Mouse (Mus musculus) intestine, embryonic 15.5 days (tissue): Measurements from ENCODE around the gene Macf1. TPM values are rescaled to one million over a fixed set of nuclear protein-coding genes. Genes with fewer than 3 reads are reported as not detected.

Experiments used
- ATAC-seq: fragments of 200-750 bp; cut with Nextera tagmentation; 2 replicates; pipeline ENCODE4 v1.8.0; 2017; ENCODE audit warnings: moderate TSS enrichment, moderate library complexity
- H3K27ac ChIP-seq: fragments of 300-500 bp; sonication (generic); 2 replicates; pipeline ENCODE4 v1.5.1; 2015; ENCODE audit warnings: mild to moderate bottlenecking, inconsistent platforms
- H3K27me3 ChIP-seq: fragments of 300-500 bp; sonication (generic); replicated peaks from 2 replicates; pipeline ENCODE4 v1.6.1; 2015; ENCODE audit warnings: inconsistent platforms
- H3K36me3 ChIP-seq: fragments of 300-500 bp; sonication (generic); 2 replicates; pipeline ENCODE4 v1.6.1; 2015; ENCODE audit warnings: inconsistent platforms
- H3K4me1 ChIP-seq: fragments of 300-500 bp; sonication (generic); replicated peaks from 2 replicates; pipeline ENCODE4 v1.6.1; 2015; ENCODE audit warnings: inconsistent platforms
- H3K4me2 ChIP-seq: fragments of 300-500 bp; sonication (generic); replicated peaks from 2 replicates; pipeline ENCODE4 v1.6.1; 2015; ENCODE audit warnings: mild to moderate bottlenecking, inconsistent platforms
- H3K4me3 ChIP-seq: fragments of 300-500 bp; sonication (generic); replicated peaks from 2 replicates; pipeline ENCODE4 v1.5.1; 2015; ENCODE audit warnings: inconsistent platforms
- H3K9ac ChIP-seq: fragments of 300-500 bp; sonication (generic); 2 replicates; pipeline ENCODE4 v1.6.1; 2015; ENCODE audit warnings: inconsistent platforms
- H3K9me3 ChIP-seq: fragments of 300-500 bp; sonication (generic); 2 replicates; pipeline ENCODE4 v1.6.1; 2016; ENCODE audit warnings: inconsistent platforms
- WGBS: fragments of 180-500 bp; shearing (Covaris S2); methylation state at CpG from one replicate; pipeline ENCODE4 v1.1.7; 2015; 5-methylcytosine and 5-hydroxymethylcytosine counted together
- polyA plus RNA-seq: library from polyadenylated mRNA; unstranded; fragments of >200 nt; fragmentation: Nextera tagmentation; extraction: Ambion mirVana; gene quantifications from 2 replicates; pipeline ENCODE4 v1.2.1, GENCODE M21; 2015

Gene Macf1
- polyA plus RNA-seq, 1 experiment from 2014 or later, result 28.0 TPM

DNA sequence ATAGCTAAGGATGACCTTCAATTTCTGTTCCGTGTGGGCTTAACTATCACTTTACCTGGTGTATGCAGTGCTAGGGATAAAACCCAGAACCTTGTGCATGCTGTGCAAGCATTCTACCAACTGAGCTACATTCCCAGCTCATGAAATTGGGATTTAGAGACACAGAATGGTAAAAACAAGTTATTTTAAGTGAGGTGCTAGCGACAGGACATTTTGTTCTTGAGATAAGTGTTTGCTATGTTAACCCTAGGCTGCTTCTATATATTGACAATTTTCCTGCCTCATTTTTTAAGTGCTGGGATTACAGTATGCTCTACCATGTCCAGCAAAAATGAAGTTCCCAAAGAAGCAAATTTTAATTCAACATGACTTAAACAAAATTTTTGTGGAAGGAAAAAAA, 267.3 kb downstream of the Macf1 start:
- no peaks in the 10 kb centered on the region for H3K27me3 ChIP-seq
- 87% methylated on average over 2 of the region's 2 CpGs for WGBS
- H3K4me2 ChIP-seq, result no peak overlapping the region
- no peaks in the 10 kb centered on the region for H3K9me3 ChIP-seq
- no peak overlapping the region for H3K4me3 ChIP-seq
- no peaks in the 10 kb centered on the region for H3K36me3 ChIP-seq
- no peak overlapping the region for H3K9ac ChIP-seq
- no peak overlapping the region for H3K27ac ChIP-seq
- ATAC-seq, result no peak
- 0 out of 2 replicates have a peak, but pooled peaks cover 12% of the 10 kb centered on the region for H3K4me1 ChIP-seq

GRCm38 (mm10) chr4:123415566-123415965, 268.6 kb downstream of the Macf1 start:
- no peak overlapping the region for H3K4me2 ChIP-seq
- no peaks in the 10 kb centered on the region for H3K36me3 ChIP-seq
- no peak for ATAC-seq
- peaks cover 12% of the 10 kb centered on the region; the same call in 1 of the 2 replicates for H3K4me1 ChIP-seq
- no peaks in the 10 kb centered on the region for H3K9me3 ChIP-seq
- no peaks in the 10 kb centered on the region for H3K27me3 ChIP-seq
- no peak overlapping the region for H3K4me3 ChIP-seq
- 91% methylated on average over 1 of the region's 1 CpGs for WGBS
- no peak overlapping the region for H3K27ac ChIP-seq
- no peak overlapping the region for H3K9ac ChIP-seq

- Histone ChIP-seq H3K9ac (no peak overlapping the region), H3K4me3 (no peak overlapping the region), H3K27ac (no peak overlapping the region), H3K36me3 (no peaks in the 10 kb centered on the region), H3K4me1 (peaks cover 25% of the 10 kb centered on the region), H3K4me2 (no peak overlapping the region), H3K27me3 (no peaks in the 10 kb centered on the region), H3K9me3 (no peaks in the 10 kb centered on the region)
- no peak for ATAC-seq
- 28% methylated on average over 2 of the region's 2 CpGs for WGBS
Measured at GRCm38 (mm10) chr4:123413876-123414275, 270.3 kb downstream of the Macf1 start.

DNA sequence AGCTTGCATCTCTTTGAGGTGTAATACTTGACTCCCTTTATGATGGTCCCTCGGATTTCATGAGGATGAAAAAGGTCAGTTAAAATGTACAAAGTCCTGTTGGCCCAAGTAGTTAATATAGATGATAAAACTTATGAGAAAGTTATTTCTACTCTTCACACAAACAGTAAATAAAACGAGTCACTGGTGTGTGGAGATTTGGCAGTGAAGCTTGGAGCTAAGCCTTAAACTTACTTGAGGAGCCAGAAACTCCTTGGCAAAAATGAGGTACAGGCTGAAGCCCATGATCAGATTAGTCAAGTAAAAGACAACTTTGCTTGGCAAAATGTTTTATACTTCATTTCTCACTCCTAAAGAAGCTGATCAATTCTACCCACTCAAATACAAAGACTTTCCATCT, 271.2 kb downstream of the Macf1 start:
- WGBS, result 37% methylated on average over 2 of the region's 2 CpGs
- Histone ChIP-seq H3K9me3 (no peaks in the 10 kb centered on the region), H3K27me3 (no peaks in the 10 kb centered on the region), H3K4me2 (no peak overlapping the region), H3K9ac (no peak overlapping the region), H3K27ac (peak overlapping the region; percentile 90; the same call in 1 of the 2 replicates), H3K36me3 (0 out of 2 replicates have a peak, but pooled peaks cover 2% of the 10 kb centered on the region), H3K4me1 (peaks cover 32% of the 10 kb centered on the region), H3K4me3 (no peak overlapping the region)
- ATAC-seq, result no peak

DNA sequence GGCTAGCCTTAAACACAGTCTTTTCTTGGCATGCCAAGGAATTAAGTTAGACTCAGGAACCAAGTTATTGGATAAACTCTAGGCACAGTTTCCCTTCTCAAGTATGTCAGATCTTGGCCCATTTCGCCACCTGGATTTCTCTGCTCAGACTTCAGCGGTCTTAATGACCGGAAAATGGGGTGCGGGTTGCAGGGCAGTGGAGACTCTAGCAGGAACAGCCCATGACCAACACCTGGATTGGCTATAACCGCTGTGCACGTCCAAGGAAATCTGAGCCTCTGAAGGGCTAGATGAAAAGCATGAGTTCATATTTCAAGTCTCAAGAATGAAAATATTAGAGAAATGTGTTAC, 271.7 kb downstream of the Macf1 start:
- Histone ChIP-seq H3K36me3 (0 out of 2 replicates have a peak, but pooled peaks cover 3% of the 10 kb centered on the region), H3K4me2 (peak overlapping the region; percentile 85), H3K4me3 (peak overlapping the region; percentile 81), H3K27me3 (no peaks in the 10 kb centered on the region), H3K9me3 (no peaks in the 10 kb centered on the region), H3K27ac (peak overlapping the region; percentile 90), H3K4me1 (peaks cover 36% of the 10 kb centered on the region), H3K9ac (peak overlapping the region; percentile 82)
- 9% methylated on average over 6 of the region's 6 CpGs for WGBS
- ATAC-seq, result peak; percentile 11

DNA sequence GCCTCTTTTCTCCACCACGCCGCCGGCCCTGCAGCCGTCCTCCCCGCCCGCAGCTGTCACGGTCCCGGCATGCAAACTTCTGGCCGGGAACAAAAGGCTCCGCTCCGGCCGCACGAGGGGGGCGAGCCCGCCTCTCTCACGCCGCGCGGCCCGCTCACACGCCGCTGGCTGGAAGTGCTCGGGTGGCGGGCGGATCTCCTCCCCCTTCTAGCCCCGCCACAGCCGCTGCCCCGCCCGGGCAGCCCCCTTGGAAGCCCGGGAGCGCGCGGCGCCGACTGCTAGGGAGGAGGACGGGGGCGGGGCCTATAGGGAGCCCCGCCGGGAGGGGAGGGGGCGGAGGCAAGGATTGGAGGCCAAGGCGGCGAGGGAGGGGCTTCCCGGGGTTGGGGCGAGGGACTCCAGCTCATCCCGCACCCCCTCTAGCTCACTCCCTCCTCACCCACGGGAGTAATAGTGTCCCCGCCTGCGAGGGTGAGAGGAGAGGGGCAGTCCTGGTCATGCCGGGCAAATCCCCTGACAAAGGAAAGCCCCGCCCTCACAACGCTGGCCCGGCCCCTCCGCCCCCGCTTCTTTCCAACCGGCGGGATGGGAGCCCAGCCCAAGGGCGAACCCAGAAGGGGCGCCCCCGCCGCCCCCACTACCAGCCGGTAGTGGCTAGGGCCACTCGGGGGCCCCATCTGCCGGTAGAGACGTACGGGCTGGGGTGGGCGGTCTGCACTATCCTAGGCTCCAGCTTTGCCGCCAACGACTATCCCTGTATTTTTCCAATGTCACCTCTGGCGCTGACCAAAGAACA, 272.2 kb downstream of the Macf1 start:
- Histone ChIP-seq H3K4me3 (peak overlapping the region; percentile 81), H3K9me3 (no peaks in the 10 kb centered on the region), H3K4me2 (peak overlapping the region; percentile 85), H3K4me1 (peaks cover 40% of the 10 kb centered on the region), H3K27me3 (no peaks in the 10 kb centered on the region), H3K27ac (peak overlapping the region; percentile 90), H3K9ac (peak overlapping the region; percentile 82), H3K36me3 (0 out of 2 replicates have a peak, but pooled peaks cover 3% of the 10 kb centered on the region)
- ATAC-seq, result peak; percentile 96
- WGBS, result under 1% methylated on average over 64 of the region's 69 CpGs

DNA sequence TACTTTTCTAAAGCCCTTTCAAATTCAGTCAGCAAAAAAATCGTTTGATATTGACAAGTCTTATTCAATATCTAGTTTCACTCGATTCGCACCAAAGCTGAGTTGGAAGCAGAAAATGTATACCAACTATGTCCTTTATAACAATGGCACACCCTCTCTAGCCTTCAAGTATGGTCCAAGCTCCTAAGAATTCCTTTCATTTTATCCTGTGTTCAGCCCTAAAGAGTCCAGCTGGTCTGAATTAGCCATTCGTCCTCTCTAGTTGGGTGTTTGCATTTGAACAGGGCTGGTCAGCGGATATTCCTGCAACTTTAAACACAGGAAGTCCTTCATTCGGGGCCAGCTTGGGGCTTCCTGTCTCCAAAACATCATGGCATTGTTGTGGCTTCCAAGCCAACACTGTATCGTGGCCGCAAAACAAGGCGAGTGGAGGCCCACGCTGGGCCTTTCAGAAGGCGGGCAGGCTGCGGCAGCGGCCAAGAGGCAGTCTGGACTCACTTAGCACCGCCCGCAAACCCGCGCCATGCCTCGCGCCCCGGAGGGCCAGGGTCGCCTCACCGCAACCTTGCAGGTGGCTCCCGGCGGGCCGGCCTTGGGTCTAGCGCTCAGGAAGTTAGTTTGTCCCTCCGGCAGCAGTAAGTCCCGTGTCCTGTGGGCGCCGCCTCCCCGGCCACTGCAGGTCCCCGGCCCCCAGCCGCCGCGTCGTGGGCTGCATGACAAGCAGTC, 273.0 kb downstream of the Macf1 start:
- peak overlapping the region; percentile 81 for H3K4me3 ChIP-seq
- 3% methylated on average over 36 of the region's 36 CpGs for WGBS
- H3K9ac ChIP-seq, result peak overlapping the region; percentile 82
- H3K4me2 ChIP-seq, result peak overlapping the region; percentile 85
- peak; percentile 57 for ATAC-seq
- peaks cover 46% of the 10 kb centered on the region for H3K4me1 ChIP-seq
- no peaks in the 10 kb centered on the region for H3K9me3 ChIP-seq
- no peaks in the 10 kb centered on the region for H3K27me3 ChIP-seq
- 0 out of 2 replicates have a peak, but pooled peaks cover 3% of the 10 kb centered on the region for H3K36me3 ChIP-seq
- H3K27ac ChIP-seq, result peak overlapping the region; percentile 90

DNA sequence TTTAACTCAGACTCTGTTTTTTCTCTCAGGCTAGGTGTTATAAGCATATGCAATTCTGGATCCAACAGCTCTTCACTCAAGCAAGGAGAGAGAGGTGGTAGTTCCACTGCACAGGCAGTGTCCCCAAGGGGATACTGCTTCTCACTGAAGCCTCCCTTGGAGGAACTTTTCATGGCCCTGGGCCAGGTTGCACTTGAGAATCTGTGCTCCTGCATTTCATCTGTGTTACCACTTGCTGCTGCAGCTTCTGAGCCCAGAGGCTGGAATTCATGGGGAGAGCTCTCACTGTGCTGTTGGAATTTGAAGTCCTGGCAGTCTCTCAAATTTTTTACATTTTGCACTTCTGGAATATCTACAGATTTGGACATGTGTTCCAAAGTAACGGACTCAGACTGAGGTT, 274.4 kb downstream of the Macf1 start:
- WGBS, result 50% methylated on average over 1 of the region's 1 CpGs
- Histone ChIP-seq H3K27ac (0 out of 2 replicates have a peak overlapping the region, but pooled peaks have one; percentile 39), H3K4me2 (peak overlapping the region; percentile 85)

DNA sequence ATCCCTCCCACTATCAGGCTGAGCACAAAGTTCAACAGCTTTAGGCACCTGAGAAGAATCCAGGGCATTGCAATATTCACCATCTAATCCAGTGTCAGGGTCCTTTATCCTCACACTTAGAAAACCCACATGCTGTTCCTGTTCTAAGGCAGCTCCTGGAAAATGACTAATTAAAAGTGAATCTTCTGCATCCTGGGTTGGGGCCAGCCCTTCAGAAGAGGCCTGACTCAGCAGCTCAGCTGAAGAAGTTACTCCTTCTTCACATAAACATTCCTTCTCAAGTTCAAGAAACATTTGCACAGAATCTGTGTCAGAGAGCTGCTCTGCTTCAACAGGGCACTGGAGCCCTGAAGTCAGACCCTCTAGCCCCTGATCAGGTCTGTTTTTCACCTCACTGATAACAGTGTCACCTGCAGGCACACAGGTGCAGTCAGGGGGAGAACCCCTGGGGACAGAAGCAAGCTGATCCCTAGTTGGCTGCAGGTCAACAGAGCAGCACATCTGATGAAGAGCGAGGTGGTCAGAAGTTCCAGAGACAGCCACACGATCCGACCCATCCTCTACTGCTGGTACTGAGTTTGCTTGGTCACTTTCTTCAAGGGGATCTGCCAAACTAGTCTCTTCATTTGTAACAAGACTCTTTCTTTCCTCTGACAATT, 275.0 kb downstream of the Macf1 start:
- Histone ChIP-seq H3K36me3 (0 out of 2 replicates have a peak, but pooled peaks cover 3% of the 10 kb centered on the region), H3K4me2 (peak overlapping the region; percentile 85; the same call in 1 of the 2 replicates), H3K9ac (no peak overlapping the region), H3K9me3 (no peaks in the 10 kb centered on the region), H3K4me1 (peaks cover 59% of the 10 kb centered on the region), H3K4me3 (no peak overlapping the region), H3K27me3 (no peaks in the 10 kb centered on the region), H3K27ac (peak overlapping the region; percentile 39; the same call in 1 of the 2 replicates)
- WGBS, result 79% methylated on average over 3 of the region's 3 CpGs
- ATAC-seq, result no peak

More for the DNA sequence above, 274.4 kb downstream of the Macf1 start:
- H3K9me3 ChIP-seq, result no peaks in the 10 kb centered on the region
- H3K4me3 ChIP-seq, result no peak overlapping the region
- H3K9ac ChIP-seq, result no peak overlapping the region; the same call in 1 of the 2 replicates
- no peaks in the 10 kb centered on the region for H3K27me3 ChIP-seq
- 0 out of 2 replicates have a peak, but pooled peaks cover 3% of the 10 kb centered on the region for H3K36me3 ChIP-seq
- no peak for ATAC-seq
- peaks cover 57% of the 10 kb centered on the region for H3K4me1 ChIP-seq

DNA sequence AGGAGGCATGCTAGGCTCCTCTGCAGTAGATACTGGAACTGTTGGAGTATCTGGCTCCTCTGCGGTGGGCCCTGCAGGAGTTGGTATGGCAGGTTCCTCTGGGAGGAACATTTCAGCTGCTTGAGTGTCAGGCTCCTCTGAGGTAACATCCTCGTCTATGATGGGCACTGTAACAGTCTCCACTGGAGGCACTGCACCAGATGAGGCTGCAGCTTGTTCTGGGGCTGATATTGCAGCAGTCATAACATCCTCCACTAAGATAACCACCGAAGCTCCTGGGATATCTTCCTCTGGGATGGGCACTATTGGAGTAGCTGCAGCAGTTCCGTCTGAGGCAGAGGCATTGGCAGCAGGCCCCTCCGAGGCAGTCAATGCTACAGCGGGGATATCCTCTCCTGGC, 276.4 kb downstream of the Macf1 start:
- peaks cover 54% of the 10 kb centered on the region for H3K4me1 ChIP-seq
- no peaks in the 10 kb centered on the region for H3K9me3 ChIP-seq
- ATAC-seq, result no peak
- 66% methylated on average over 6 of the region's 6 CpGs for WGBS
- no peak overlapping the region for H3K27ac ChIP-seq
- peak overlapping the region; percentile 31 for H3K4me2 ChIP-seq
- H3K27me3 ChIP-seq, result no peaks in the 10 kb centered on the region
- 0 out of 2 replicates have a peak, but pooled peaks cover 3% of the 10 kb centered on the region for H3K36me3 ChIP-seq
- H3K9ac ChIP-seq, result no peak overlapping the region
- no peak overlapping the region for H3K4me3 ChIP-seq

- Histone ChIP-seq H3K27me3 (no peaks in the 10 kb centered on the region), H3K4me3 (no peak overlapping the region), H3K9me3 (no peaks in the 10 kb centered on the region), H3K27ac (no peak overlapping the region), H3K9ac (no peak overlapping the region), H3K36me3 (0 out of 2 replicates have a peak, but pooled peaks cover 11% of the 10 kb centered on the region), H3K4me2 (no peak overlapping the region), H3K4me1 (peaks cover 35% of the 10 kb centered on the region)
- ATAC-seq, result no peak
- WGBS, result 53% methylated on average over 1 of the region's 1 CpGs
Measured at GRCm38 (mm10) chr4:123404056-123404455, 280.1 kb downstream of the Macf1 start.

DNA sequence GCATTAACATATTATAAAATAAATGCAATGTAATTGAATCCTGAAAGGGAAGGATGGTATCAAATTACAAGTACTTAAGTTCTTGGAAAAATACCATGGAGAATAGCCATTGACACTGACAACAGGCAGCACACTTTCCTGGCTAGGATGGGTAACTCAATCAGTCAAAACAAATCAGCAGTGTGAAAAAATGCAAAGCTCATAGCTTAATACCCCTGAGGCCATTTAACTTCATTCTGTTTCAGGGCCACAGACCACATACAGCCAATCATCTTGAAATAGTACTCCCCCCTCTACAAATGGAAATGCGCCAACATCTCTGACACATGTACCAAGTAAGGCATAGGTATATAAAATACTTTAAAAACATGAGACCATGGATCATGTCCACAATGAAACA, 281.9 kb downstream of the Macf1 start:
- no peak overlapping the region for H3K9ac ChIP-seq
- WGBS, result 77% methylated on average over 1 of the region's 1 CpGs
- H3K4me2 ChIP-seq, result no peak overlapping the region
- H3K36me3 ChIP-seq, result peaks cover 11% of the 10 kb centered on the region; the same call in 1 of the 2 replicates
- no peak overlapping the region for H3K4me3 ChIP-seq
- no peak for ATAC-seq
- no peak overlapping the region for H3K27ac ChIP-seq
- H3K27me3 ChIP-seq, result no peaks in the 10 kb centered on the region
- H3K4me1 ChIP-seq, result peaks cover 20% of the 10 kb centered on the region
- no peaks in the 10 kb centered on the region for H3K9me3 ChIP-seq
